ENCODE assay signal across 8 mouse cellular contexts in the genomic region with DNA sequence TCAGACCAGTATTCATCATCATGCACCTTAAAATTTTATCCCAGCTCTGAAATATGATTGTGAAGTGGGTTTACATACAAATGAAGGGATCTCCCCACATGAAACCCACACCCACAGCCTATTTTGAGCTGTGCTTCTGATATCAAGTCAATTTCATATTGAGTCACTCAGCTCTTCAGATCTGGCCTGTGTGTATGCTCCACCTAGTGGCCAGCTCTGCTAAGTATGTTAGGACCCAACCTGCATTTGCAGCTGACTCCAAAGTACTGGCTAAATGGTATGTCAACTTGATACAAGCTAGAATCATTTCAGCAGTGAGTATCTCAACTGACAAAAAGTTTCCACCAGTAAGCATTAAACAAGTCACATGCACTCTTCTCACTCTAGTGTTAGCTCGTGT.
DNase-seq lines count a peak whose midpoint lies in the region; ATAC-seq lines count a peak whose summit lies in the region.

No protein-coding gene starts in this region.

- 27% methylated on average over 1 of the region's 1 CpGs for WGBS in forebrain, embryonic 11.5 days
- 32% methylated on average over 1 of the region's 1 CpGs for WGBS in intestine, embryonic 16.5 days

- no peaks in the 10 kb centered on the region for H3K4me1 ChIP-seq in forebrain, embryonic 11.5 days (replicated peaks; ENCODE audit: control insufficient read depth, insufficient read depth, low read length)
- H3K4me1 ChIP-seq in intestine, embryonic 16.5 days (ENCODE audit: control insufficient read depth, insufficient read depth, low read length), result no peaks in the 10 kb centered on the region

- H3K27ac ChIP-seq in forebrain, embryonic 11.5 days (ENCODE audit: low read depth, low read length), result no peak overlapping the region
- no peak overlapping the region for H3K27ac ChIP-seq in intestine, embryonic 16.5 days (ENCODE audit: low read length)

- no peak; the same call in 1 of the 2 replicates for ATAC-seq in forebrain, embryonic 11.5 days (replicated peaks; ENCODE audit: low FRiP score)
- no peak; the same call in 1 of the 2 replicates for ATAC-seq in intestine, embryonic 16.5 days

- no peak overlapping the region for H3K4me3 ChIP-seq in forebrain, embryonic 11.5 days (ENCODE audit: low read depth, low read length)
- no peak overlapping the region for H3K4me3 ChIP-seq in intestine, embryonic 16.5 days (ENCODE audit: low read length)

- H3K36me3 ChIP-seq in forebrain, embryonic 11.5 days (ENCODE audit: control insufficient read depth, insufficient read depth, low read length), result no peaks in the 10 kb centered on the region
- H3K36me3 ChIP-seq in intestine, embryonic 16.5 days (ENCODE audit: control insufficient read depth, insufficient read depth, low read length), result no peaks in the 10 kb centered on the region

- no peaks in the 10 kb centered on the region for H3K9me3 ChIP-seq in forebrain, embryonic 11.5 days (ENCODE audit: control insufficient read depth, low read length)
- H3K9me3 ChIP-seq in intestine, embryonic 16.5 days (ENCODE audit: control insufficient read depth, low read length), result no peaks in the 10 kb centered on the region

- peak; percentile 24 for DNase-seq in lung, postnatal 10 days
- no peak for DNase-seq in lung, postnatal 4 days
- DNase-seq in brain, adult 2 months (ENCODE audit: low read depth, low spot score), result peak; percentile 84
- peak; percentile 55 for DNase-seq in forebrain, embryonic 11.5 days (ENCODE audit: low spot score)
- DNase-seq in left cerebral cortex, postnatal 25 days (ENCODE audit: low spot score in 2 of 2), result peak; percentile 51 to 77
- DNase-seq in right cerebral cortex, postnatal 4 days, result peak; percentile 38
- DNase-seq in adipocyte (ENCODE audit: low spot score), result no peak

- H3K4me2 ChIP-seq in forebrain, embryonic 11.5 days (ENCODE audit: low read depth, low read length, severe bottlenecking), result no peak overlapping the region
- H3K4me2 ChIP-seq in intestine, embryonic 16.5 days (ENCODE audit: low read depth, low read length), result no peak overlapping the region

- intact Hi-C loops in left cerebral cortex, postnatal 25 days (cut with DNase I), result no loop called here

- H3K9ac ChIP-seq in forebrain, embryonic 11.5 days (ENCODE audit: low read length), result no peak overlapping the region
- no peak overlapping the region for H3K9ac ChIP-seq in intestine, embryonic 16.5 days (ENCODE audit: low read depth, low read length)

- no peaks in the 10 kb centered on the region for H3K27me3 ChIP-seq in forebrain, embryonic 11.5 days (ENCODE audit: control insufficient read depth, insufficient read depth, low read length)
- H3K27me3 ChIP-seq in intestine, embryonic 16.5 days (replicated peaks; ENCODE audit: control insufficient read depth, insufficient read depth, low read length), result no peaks in the 10 kb centered on the region

Comparison
In these comparisons a context has a peak if more than half of its experiments do, and no peak if none do; other contexts are left out.
1. DNase-seq: peak in lung, postnatal 10 days (single experiment), brain, adult 2 months (single experiment), forebrain, embryonic 11.5 days (single experiment), left cerebral cortex, postnatal 25 days (2 of 2) and right cerebral cortex, postnatal 4 days (single experiment); none in lung, postnatal 4 days (0 of 2) and adipocyte (single experiment).